Mouse (Mus musculus) CH12.LX (cell line): ENCODE data around the gene Kpna3. TPM values are rescaled to one million over a fixed set of nuclear protein-coding genes. Genes with fewer than 3 reads are reported as not detected.

ENCODE experiments used
- DNase-seq: peaks from one replicate; pipeline ENCODE4 v3.0.0-alpha.2; 2013; ENCODE audit errors: extremely low read depth
- H3K27ac ChIP-seq: 2 replicates; pipeline ENCODE4 v1.5.1; 2012; ENCODE audit warnings: low read depth, mild to moderate bottlenecking, control low read depth, moderate library complexity; ENCODE audit not compliant: insufficient read depth
- H3K27me3 ChIP-seq: replicated peaks from 2 replicates; pipeline ENCODE3; 2012; ENCODE audit warnings: inconsistent platforms
- H3K36me3 ChIP-seq, 2 experiments: replicated peaks in 1 of 2; 2 replicates each; pipeline versions ENCODE3 to v1.6.1; 2012; ENCODE audit warnings: inconsistent platforms in 1 of 2, low read length in 1 of 2, mild to moderate bottlenecking in 1 of 2, mixed read lengths in 1 of 2, moderate library complexity in 1 of 2; ENCODE audit not compliant: control insufficient read depth in 1 of 2, insufficient read depth in 1 of 2
- H3K4me1 ChIP-seq, 2 experiments: 2 replicates each; pipeline ENCODE4 v1.6.1; 2012; ENCODE audit warnings: inconsistent platforms in 1 of 2, moderate library complexity in 1 of 2; ENCODE audit not compliant: insufficient read depth in 2 of 2, control insufficient read depth in 1 of 2
- H3K4me2 ChIP-seq: 2 replicates; pipeline ENCODE4 v1.6.1; 2012; ENCODE audit warnings: low read depth, mild to moderate bottlenecking, control low read depth; ENCODE audit not compliant: poor library complexity, insufficient read depth, severe bottlenecking
- H3K4me3 ChIP-seq, 3 experiments: fragments of 150-350 bp in 1 of 3; sonication (generic) in 1 of 3; replicated peaks in 1 of 3; 2 replicates each; pipeline versions ENCODE3 to v1.5.1; 2011 to 2012; ENCODE audit warnings: low read depth in 2 of 3, low read length in 2 of 3, mild to moderate bottlenecking in 2 of 3, moderate library complexity in 2 of 3, control low read depth in 1 of 3, improper control_type of control experiment in 1 of 3, inconsistent platforms in 1 of 3, mixed read lengths in 1 of 3; ENCODE audit not compliant: poor library complexity in 1 of 3
- H3K79me2 ChIP-seq: replicated peaks from 2 replicates; pipeline ENCODE4 v1.6.1; 2012; ENCODE audit warnings: mild to moderate bottlenecking, moderate library complexity; ENCODE audit not compliant: control insufficient read depth, poor library complexity, insufficient read depth, severe bottlenecking; ENCODE audit errors: extremely low read depth
- H3K9ac ChIP-seq: 2 replicates; pipeline ENCODE4 v1.6.1; 2012; ENCODE audit warnings: low read depth, mild to moderate bottlenecking, control low read depth, moderate library complexity; ENCODE audit not compliant: insufficient read depth
- H3K9me3 ChIP-seq: replicated peaks from 2 replicates; pipeline ENCODE3; 2012; ENCODE audit warnings: low read length, inconsistent platforms, mixed read lengths
- CTCF ChIP-seq, 2 experiments: IDR thresholded peaks in 1 of 2; conservative IDR thresholded peaks in 1 of 2; 2 replicates each; pipeline ENCODE4 v1.5.1; 2011 to 2012; ENCODE audit warnings: low read depth in 2 of 2, low read length in 2 of 2, improper control_type of control experiment in 1 of 2, inconsistent platforms in 1 of 2, mild to moderate bottlenecking in 1 of 2, moderate library complexity in 1 of 2
- EP300 ChIP-seq: IDR thresholded peaks from 2 replicates; pipeline ENCODE4 v1.6.1; 2011; ENCODE audit warnings: low read length, improper control_type of control experiment
- GABPA ChIP-seq: IDR thresholded peaks from 2 replicates; pipeline ENCODE4 v1.6.1; 2012; ENCODE audit warnings: low read depth, low read length, improper control_type of control experiment, inconsistent platforms; ENCODE audit not compliant: insufficient replicate concordance
- JUN ChIP-seq: IDR thresholded peaks from 2 replicates; pipeline ENCODE4 v1.6.1; 2011; ENCODE audit warnings: low read depth, mild to moderate bottlenecking, low read length, improper control_type of control experiment, moderate library complexity; ENCODE audit not compliant: insufficient read depth
- JUND ChIP-seq: conservative IDR thresholded peaks from 2 replicates; pipeline ENCODE4 v1.6.1; 2011; ENCODE audit warnings: low read depth, low read length, improper control_type of control experiment
- MAFK ChIP-seq: IDR thresholded peaks from 2 replicates; pipeline ENCODE4 v1.6.1; 2011; ENCODE audit warnings: low read length, improper control_type of control experiment; ENCODE audit not compliant: insufficient replicate concordance
- MAX ChIP-seq: IDR thresholded peaks from 2 replicates; pipeline ENCODE4 v1.6.1; 2011; ENCODE audit warnings: low read length, improper control_type of control experiment
- MAZ ChIP-seq: IDR thresholded peaks from 2 replicates; pipeline ENCODE4 v1.6.1; 2012; ENCODE audit warnings: low read depth, mild to moderate bottlenecking, inconsistent platforms, low read length, improper control_type of control experiment, moderate library complexity
- MXI1 ChIP-seq: IDR thresholded peaks from 2 replicates; pipeline ENCODE4 v1.6.1; 2011; ENCODE audit warnings: mild to moderate bottlenecking, low read depth, low read length, improper control_type of control experiment
- MYC ChIP-seq: IDR thresholded peaks from 2 replicates; pipeline ENCODE4 v1.6.1; 2011; ENCODE audit warnings: low read depth, mild to moderate bottlenecking, improper control_type of control experiment, low read length
- PAX5 ChIP-seq: IDR thresholded peaks from 2 replicates; pipeline ENCODE4 v1.6.1; 2012; ENCODE audit warnings: low read length, inconsistent platforms, mixed read lengths
- RAD21 ChIP-seq: IDR thresholded peaks from 2 replicates; pipeline ENCODE4 v1.6.1; 2011; ENCODE audit warnings: low read depth, mild to moderate bottlenecking, low read length, improper control_type of control experiment, moderate library complexity
- TBP ChIP-seq: conservative IDR thresholded peaks from 2 replicates; pipeline ENCODE4 v1.6.1; 2011; ENCODE audit warnings: low read depth, low read length, improper control_type of control experiment
- TCF12 ChIP-seq: IDR thresholded peaks from 2 replicates; pipeline ENCODE4 v1.6.1; 2014; ENCODE audit warnings: low read depth, mild to moderate bottlenecking, inconsistent platforms, low read length, improper control_type of control experiment
- UBTF ChIP-seq: IDR thresholded peaks from 2 replicates; pipeline ENCODE4 v1.6.1; 2012; ENCODE audit warnings: low read depth, mild to moderate bottlenecking, inconsistent platforms, low read length, improper control_type of control experiment, moderate library complexity
- ZMIZ1 ChIP-seq: IDR thresholded peaks from 2 replicates; pipeline ENCODE4 v1.6.1; 2012; ENCODE audit warnings: low read depth, mild to moderate bottlenecking, inconsistent platforms, low read length, improper control_type of control experiment
- ZNF384 ChIP-seq: IDR thresholded peaks from 2 replicates; pipeline ENCODE4 v1.6.1; 2012; ENCODE audit warnings: low read depth, low read length, improper control_type of control experiment, inconsistent platforms
- dilution Hi-C: fragments of 300-500 bp; cut with MboI; formaldehyde crosslinking; loops from 2 replicates; pipeline ENCODE4 v1.14.3; 2020; ENCODE audit warnings: low sequenced_read_pairs; ENCODE audit not compliant: extremely low pct_unique_long_range_greater_than_20kb, extremely low pct_ligation_motif_present
- in situ Hi-C: fragments of 300-500 bp; cut with MboI; formaldehyde crosslinking; loops from 3 replicates; pipeline ENCODE4 v1.14.3; 2019; ENCODE audit warnings: low sequenced_read_pairs, low pct_ligation_motif_present, low pct_unique_long_range_greater_than_20kb, mixed read lengths
- polyA plus RNA-seq: library from polyadenylated mRNA; unstranded; fragments of >175 nt; gene quantifications from 2 replicates; pipeline ENCODE4 v1.2.1, GENCODE M21; 2012; ENCODE audit warnings: low read depth; ENCODE audit not compliant: insufficient read length
- total RNA-seq, 2 experiments: library from RNA; depleted of rRNA; stranded (reverse); fragments of 300-350 nt in 1 of 2; fragments of >200 nt in 1 of 2; gene quantifications; 2 replicates each; pipeline ENCODE4 v1.2.3; 2012 to 2014

The Kpna3 gene
- total and polyA plus RNA-seq, 3 experiments: 21.3 to 85.9 (median 75.4) TPM

DNA sequence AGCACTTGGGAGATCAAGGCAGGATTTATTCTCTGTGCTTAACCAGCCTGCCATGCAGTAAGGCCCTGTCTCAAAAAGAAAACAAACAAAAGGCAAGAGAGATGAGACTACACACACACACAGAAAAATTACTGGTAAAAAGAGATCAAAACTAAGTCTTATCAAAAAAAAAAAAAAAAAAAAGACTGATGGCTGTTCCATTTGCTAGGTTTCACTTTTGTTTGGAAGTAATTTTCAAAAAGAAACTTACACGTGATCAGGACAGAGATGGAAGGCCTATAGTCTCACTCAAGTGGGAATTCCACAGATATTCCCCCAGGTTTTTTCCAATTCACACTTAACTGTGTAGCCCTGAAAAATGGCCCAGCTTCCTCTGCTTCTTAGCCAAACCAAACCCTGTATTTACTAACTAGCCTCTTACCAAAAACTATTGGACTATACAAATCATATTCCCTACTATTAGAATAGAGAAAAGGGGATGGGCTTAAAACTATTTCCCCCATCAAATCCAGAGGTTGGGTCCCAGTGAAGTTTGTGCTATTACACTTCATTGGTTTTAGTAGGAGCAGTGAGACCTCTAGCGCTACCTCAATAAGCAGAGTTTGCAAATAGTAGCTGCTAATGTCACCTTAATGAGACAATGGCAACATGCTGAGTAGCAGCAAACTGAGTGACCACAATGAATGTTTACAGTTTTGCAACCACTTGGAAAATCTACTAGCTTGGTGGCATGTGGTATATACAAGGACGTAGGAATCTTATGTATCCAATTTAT is 1.3 kb downstream of the Kpna3 start (continued):
- TF ChIP-seq ZMIZ1: no peak
- TF ChIP-seq MAX: no peak
- TF ChIP-seq JUN: no peak
- no peak for TF ChIP-seq MAZ
- no peak for TF ChIP-seq GABPA
- TF ChIP-seq CTCF (conservative IDR thresholded peaks at IDR 0.05 in 1 of 2, IDR thresholded peaks at IDR 0.05 in 1 of 2; ENCODE audit: low read depth in 2 of 2, low read length in 2 of 2): peak in 1 of 2 experiments; percentile 48; a peak in 2 of 4 replicates
- no peak for TF ChIP-seq TCF12
- no peak for TF ChIP-seq MYC
- no peak for TF ChIP-seq JUND
- TF ChIP-seq UBTF: no peak
- TF ChIP-seq RAD21: peak; percentile 29
- TF ChIP-seq MXI1: no peak
- no peak for TF ChIP-seq PAX5
- TF ChIP-seq TBP: no peak
- TF ChIP-seq EP300: no peak

GRCm38 (mm10) chr14:61436866-61437265 is 2.8 kb downstream of the Kpna3 start:
- Histone ChIP-seq H3K4me3 (no peak overlapping the region), H3K9ac (no peak overlapping the region), H3K9me3 (no peaks in the 10 kb centered on the region), H3K36me3 (peaks cover 0 to 25% of the 10 kb centered on the region in 2 experiments), H3K79me2 (peaks cover 39% of the 10 kb centered on the region), H3K4me1 (peaks cover 0 to 44% of the 10 kb centered on the region in 2 experiments; a peak in 3 of 4 replicates), H3K4me2 (no peak overlapping the region), H3K27me3 (no peaks in the 10 kb centered on the region), H3K27ac (no peak overlapping the region)
- dilution Hi-C loops: no loop called here
- no peak for DNase-seq
- in situ Hi-C loops: no loop called here
- TF ChIP-seq MAFK (no peak), GABPA (no peak), JUND (no peak), ZNF384 (peak; percentile 39; the same call in 1 of the 2 replicates), JUN (no peak), MXI1 (no peak)
